Mouse (Mus musculus): ENCODE results near the gene Gm29427. TPM values are rescaled to one million over a fixed set of nuclear protein-coding genes. Genes with fewer than 3 reads are reported as not detected.
A peak's percentile ranks its signal among the peaks of the same experiment; 100 is the strongest.
"Not testable (repeated sequence)": the region's sequence is repeated elsewhere in the genome, so short reads cannot be mapped to it uniquely, and the experiment has no call there.

Gene Gm29427
- polyA plus RNA-seq, 1 experiment from 2014 or later = not detected

DNA sequence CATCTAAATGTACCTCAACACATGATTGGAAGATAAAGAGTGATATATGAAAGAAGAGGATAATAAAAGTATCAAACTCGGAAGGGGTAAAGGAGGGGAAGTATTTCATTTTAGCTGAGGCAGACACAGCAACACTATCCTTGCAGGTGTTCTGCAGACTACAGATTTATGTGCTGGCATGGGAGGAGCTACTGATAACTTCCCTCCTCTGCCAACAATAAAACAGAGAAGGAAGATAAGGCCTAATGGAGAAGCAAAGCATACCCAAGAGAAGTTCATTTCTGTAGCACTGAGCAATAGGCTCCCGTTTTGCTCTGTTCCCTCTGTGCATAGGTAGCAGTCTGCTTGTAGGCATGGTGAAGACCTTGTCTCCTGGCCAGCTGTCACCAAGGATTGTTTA lies 34.5 kb downstream of the Gm29427 start:
- Histone ChIP-seq H3K4me1 (replicated peaks; ENCODE audit: control insufficient read depth, insufficient read depth) (no peaks in the 10 kb centered on the region), H3K9ac (ENCODE audit: low read length) (no peak overlapping the region), H3K4me2 (replicated peaks; ENCODE audit: low read depth) (no peak overlapping the region), H3K36me3 (ENCODE audit: control insufficient read depth, insufficient read depth, low read length) (no peaks in the 10 kb centered on the region), H3K4me3 (ENCODE audit: low read depth, low read length) (no peak overlapping the region), H3K27me3 (ENCODE audit: control insufficient read depth, insufficient read depth, low read length) (no peaks in the 10 kb centered on the region), H3K9me3 (ENCODE audit: control insufficient read depth, low read length) (no peaks in the 10 kb centered on the region), H3K27ac (replicated peaks) (no peak overlapping the region)
- 48% methylated on average over 2 of the region's 2 CpGs for WGBS
- TF ChIP-seq CTCF (IDR thresholded peaks at IDR 0.05; ENCODE audit: low read depth) = no peak
- no peak for TF ChIP-seq EP300 (optimal IDR thresholded peaks at IDR 0.05)
- no peak for DNase-seq (ENCODE audit: low spot score)
- no peak for ATAC-seq (ENCODE audit: low FRiP score, low TSS enrichment)

GRCm38 (mm10) chr1:130678551-130678950 lies 37.0 kb downstream of the Gm29427 start:
- ATAC-seq (ENCODE audit: low FRiP score, low TSS enrichment) = no peak
- no peak overlapping the region for H3K4me3 ChIP-seq (ENCODE audit: low read depth, low read length)
- no peaks in the 10 kb centered on the region for H3K9me3 ChIP-seq (ENCODE audit: control insufficient read depth, low read length)
- H3K27me3 ChIP-seq (ENCODE audit: control insufficient read depth, insufficient read depth, low read length) = no peaks in the 10 kb centered on the region
- no peaks in the 10 kb centered on the region for H3K36me3 ChIP-seq (ENCODE audit: control insufficient read depth, insufficient read depth, low read length)
- no peak overlapping the region for H3K9ac ChIP-seq (ENCODE audit: low read length)
- TF ChIP-seq EP300 (optimal IDR thresholded peaks at IDR 0.05) (no peak), CTCF (IDR thresholded peaks at IDR 0.05; ENCODE audit: low read depth) (no peak)
- no peak overlapping the region for H3K27ac ChIP-seq (replicated peaks)
- no peak for DNase-seq (ENCODE audit: low spot score)
- 82% methylated on average over 2 of the region's 2 CpGs for WGBS
- no peak overlapping the region for H3K4me2 ChIP-seq (replicated peaks; ENCODE audit: low read depth)
- no peaks in the 10 kb centered on the region for H3K4me1 ChIP-seq (replicated peaks; ENCODE audit: control insufficient read depth, insufficient read depth)

DNA sequence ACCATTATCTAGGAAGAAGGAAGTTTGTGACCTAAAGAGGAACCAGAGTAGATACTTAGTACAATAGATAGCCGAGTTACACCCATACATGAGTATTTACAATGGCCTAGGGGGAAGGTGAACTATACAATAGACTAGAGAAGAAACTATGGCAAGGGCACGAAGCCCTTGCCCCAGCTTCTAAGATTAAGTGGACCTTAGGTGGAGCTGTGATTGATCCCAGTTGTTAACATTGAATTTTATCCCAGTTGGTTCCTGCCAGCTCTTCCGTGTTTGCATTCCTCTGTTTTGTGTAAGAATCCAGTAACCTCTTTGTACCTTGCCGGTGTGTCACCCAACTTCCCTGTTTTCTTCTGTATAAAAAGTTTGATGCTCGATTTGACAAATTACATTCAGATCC lies 52.0 kb downstream of the Gm29427 start:
- 73% methylated on average over 5 of the region's 5 CpGs for WGBS
- H3K9ac ChIP-seq (ENCODE audit: low read length); H3K27ac ChIP-seq (replicated peaks); H3K27me3 ChIP-seq (ENCODE audit: control insufficient read depth, insufficient read depth, low read length); H3K4me3 ChIP-seq (ENCODE audit: low read depth, low read length); H3K9me3 ChIP-seq (ENCODE audit: control insufficient read depth, low read length); ATAC-seq (ENCODE audit: low FRiP score, low TSS enrichment); H3K4me2 ChIP-seq (replicated peaks; ENCODE audit: low read depth); DNase-seq (ENCODE audit: low spot score); H3K4me1 ChIP-seq (replicated peaks; ENCODE audit: control insufficient read depth, insufficient read depth); H3K36me3 ChIP-seq (ENCODE audit: control insufficient read depth, insufficient read depth, low read length): not testable (repeated sequence)

- no peak within 1 kb of the TSS for H3K4me2 ChIP-seq (replicated peaks; ENCODE audit: low read depth)
- WGBS = 23% methylated on average over 3 of the region's 3 CpGs
- DNase-seq (ENCODE audit: low spot score) = no peak
- no peak for TF ChIP-seq EP300 (optimal IDR thresholded peaks at IDR 0.05)
- TF ChIP-seq CTCF (IDR thresholded peaks at IDR 0.05; ENCODE audit: low read depth) = no peak
- H3K9ac ChIP-seq (ENCODE audit: low read length) = no peak within 1 kb of the TSS
- no peaks in the 10 kb centered on the region for H3K36me3 ChIP-seq (ENCODE audit: control insufficient read depth, insufficient read depth, low read length)
- H3K27ac ChIP-seq (replicated peaks) = no peak within 1 kb of the TSS
- no peaks in the 10 kb centered on the region for H3K27me3 ChIP-seq (ENCODE audit: control insufficient read depth, insufficient read depth, low read length)
- no peaks in the 10 kb centered on the region for H3K4me1 ChIP-seq (replicated peaks; ENCODE audit: control insufficient read depth, insufficient read depth)
- ATAC-seq (ENCODE audit: low FRiP score, low TSS enrichment) = peak; percentile 74; the same call in 1 of the 2 replicates
- H3K9me3 ChIP-seq (ENCODE audit: control insufficient read depth, low read length) = no peaks in the 10 kb centered on the region
- no peak within 1 kb of the TSS for H3K4me3 ChIP-seq (ENCODE audit: low read depth, low read length)
Observed at GRCm38 (mm10) chr1:130661454-130661853, 54.1 kb downstream of the Gm29427 start, which contains the start of gene C4bp. Gene C4bp (minus strand): TSS chr1:130661632.

DNA sequence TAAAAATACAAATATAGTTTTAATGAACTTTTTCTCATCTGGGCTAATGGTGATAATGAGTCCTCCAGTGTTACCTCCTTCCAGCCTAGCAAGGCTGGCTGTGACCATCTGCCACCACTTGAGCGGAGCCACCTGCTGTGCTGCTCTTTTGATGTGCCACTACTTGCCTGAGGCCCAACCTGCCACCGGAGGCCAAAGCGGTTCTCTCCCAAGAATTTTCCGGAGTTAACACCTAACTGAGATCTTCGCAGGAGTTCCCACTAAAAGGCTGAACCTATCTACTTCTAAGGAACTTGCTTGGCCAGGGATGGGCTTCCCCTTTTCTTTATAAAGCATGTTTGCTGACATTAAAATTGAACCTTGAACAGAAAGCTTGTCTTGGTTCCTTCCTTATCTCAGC lies 56.0 kb downstream of the Gm29427 start:
- 32% methylated on average over 5 of the region's 5 CpGs for WGBS
- not testable (repeated sequence) for H3K4me1 ChIP-seq (replicated peaks; ENCODE audit: control insufficient read depth, insufficient read depth); H3K27me3 ChIP-seq (ENCODE audit: control insufficient read depth, insufficient read depth, low read length); H3K4me2 ChIP-seq (replicated peaks; ENCODE audit: low read depth); DNase-seq (ENCODE audit: low spot score); H3K36me3 ChIP-seq (ENCODE audit: control insufficient read depth, insufficient read depth, low read length); H3K27ac ChIP-seq (replicated peaks); H3K4me3 ChIP-seq (ENCODE audit: low read depth, low read length); H3K9me3 ChIP-seq (ENCODE audit: control insufficient read depth, low read length); H3K9ac ChIP-seq (ENCODE audit: low read length); ATAC-seq (ENCODE audit: low FRiP score, low TSS enrichment)

DNA sequence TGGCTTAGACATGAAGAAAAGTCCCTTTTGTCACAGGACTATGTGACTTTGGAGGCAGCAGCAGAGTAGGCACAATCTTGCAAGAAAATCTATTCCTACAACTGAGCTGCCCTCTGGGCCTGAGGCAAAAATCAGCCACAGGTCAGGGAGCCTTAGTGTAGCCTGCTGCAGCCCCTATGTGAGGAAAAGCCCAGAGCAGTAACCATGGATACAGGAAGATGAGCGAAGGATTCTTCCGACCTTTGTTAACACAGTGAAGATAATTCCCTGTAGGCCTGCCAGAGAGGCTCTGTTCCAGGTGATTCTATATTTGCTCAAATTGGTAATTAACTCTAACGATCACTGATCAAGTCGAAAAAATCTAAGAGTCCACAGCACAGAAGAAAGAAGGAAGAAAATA lies 71.5 kb downstream of the Gm29427 start:
- H3K27me3 ChIP-seq (ENCODE audit: control insufficient read depth, insufficient read depth, low read length) = no peaks in the 10 kb centered on the region
- TF ChIP-seq CTCF (IDR thresholded peaks at IDR 0.05; ENCODE audit: low read depth) (no peak), EP300 (optimal IDR thresholded peaks at IDR 0.05) (no peak)
- H3K9ac ChIP-seq (ENCODE audit: low read length) = no peak overlapping the region
- ATAC-seq (ENCODE audit: low FRiP score, low TSS enrichment) (no peak), DNase-seq (ENCODE audit: low spot score) (no peak)
- H3K9me3 ChIP-seq (ENCODE audit: control insufficient read depth, low read length) = no peaks in the 10 kb centered on the region
- 64% methylated on average over 4 of the region's 4 CpGs for WGBS
- H3K36me3 ChIP-seq (ENCODE audit: control insufficient read depth, insufficient read depth, low read length) = no peaks in the 10 kb centered on the region
- H3K4me1 ChIP-seq (replicated peaks; ENCODE audit: control insufficient read depth, insufficient read depth) = no peaks in the 10 kb centered on the region
- no peak overlapping the region for H3K4me2 ChIP-seq (replicated peaks; ENCODE audit: low read depth)
- H3K4me3 ChIP-seq (ENCODE audit: low read depth, low read length) = no peak overlapping the region
- H3K27ac ChIP-seq (replicated peaks) = no peak overlapping the region

Measured in stomach, postnatal 0 days (tissue).